Mouse (Mus musculus): Measurements from ENCODE around the gene Myo3a. TPM values are rescaled to one million over a fixed set of nuclear protein-coding genes. Genes with fewer than 3 reads are reported as not detected.

Gene Myo3a
- not detected for polyA plus RNA-seq (2015; fragmentation: Illumina TruSeq; extraction: RNeasy Lipid Tissue Mini Kit (QIAGEN cat#74804); ENCODE audit: insufficient read depth, low read depth, low replicate concordance)

DNA sequence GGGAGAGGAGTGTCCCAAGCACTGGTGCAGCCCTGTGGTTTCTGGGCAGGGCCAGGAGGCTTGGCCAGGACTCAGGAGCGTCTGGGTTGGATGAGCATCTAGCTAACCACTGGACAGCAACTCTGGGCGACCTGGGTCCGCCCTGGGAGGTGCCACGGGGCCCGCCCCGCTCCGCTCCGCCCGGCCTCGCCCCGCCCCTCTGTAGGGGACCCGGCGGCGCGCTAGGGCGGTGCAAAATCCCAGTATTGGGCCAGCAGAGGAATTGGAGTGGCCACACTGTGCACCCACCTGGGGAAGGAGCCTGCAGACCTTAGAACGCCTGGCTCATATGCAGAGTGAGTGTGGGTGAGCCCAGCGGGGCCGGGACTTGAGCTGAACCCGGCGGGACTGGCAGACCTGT, at the start of gene Myo3a:
Myo3a (plus strand) TSS at position 196 of the 400 bp plus-strand sequence.

DNA sequence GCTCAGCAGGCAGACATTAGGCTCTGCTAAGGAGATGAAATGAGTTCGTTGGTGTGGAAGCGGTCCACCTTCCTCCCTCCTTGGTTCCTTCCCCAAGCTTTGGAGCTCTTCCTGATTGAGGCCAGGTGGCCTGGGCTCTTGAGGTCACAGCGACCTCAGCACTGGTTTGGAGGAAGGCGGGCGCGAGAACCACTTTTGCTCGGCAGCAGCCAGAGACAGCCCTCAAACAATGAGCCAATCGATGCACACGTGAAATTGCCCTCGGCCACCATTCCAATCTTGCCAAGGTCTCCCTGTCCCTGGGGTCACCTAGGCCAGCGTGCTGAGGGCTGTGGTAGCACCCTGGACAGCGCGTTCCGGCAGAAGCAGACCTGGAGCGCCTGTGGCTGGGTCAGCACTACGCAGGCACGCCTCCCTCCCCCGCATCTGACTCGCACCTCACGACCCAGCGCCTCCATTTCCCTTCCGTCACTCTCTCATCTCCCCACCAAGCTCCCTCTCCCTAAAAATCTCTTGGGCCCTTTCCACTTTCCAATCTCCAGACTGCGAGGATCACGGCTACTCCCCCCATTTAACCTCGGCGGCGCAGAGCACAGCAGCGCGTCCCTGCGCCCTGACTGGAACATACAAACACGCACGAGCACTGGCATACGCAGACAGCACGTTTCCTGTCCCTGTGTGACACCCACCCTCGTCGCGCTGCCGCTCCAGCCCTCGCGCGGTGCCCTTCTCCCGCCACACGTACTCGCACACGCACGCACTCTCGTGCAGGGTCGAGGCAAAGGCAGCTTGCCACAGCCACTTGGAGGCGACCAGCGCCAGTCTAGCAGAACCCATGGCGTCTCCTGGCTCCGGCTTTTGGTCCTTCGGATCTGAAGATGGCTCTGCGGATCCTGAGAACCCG, 394.8 kb downstream of the Myo3a start, which contains the start of gene Gad2:
Gad2 (plus strand) TSS at position 378 of the 904 bp plus-strand sequence.

